Mouse (Mus musculus): ENCODE data around the gene Lyrm4.

DNA sequence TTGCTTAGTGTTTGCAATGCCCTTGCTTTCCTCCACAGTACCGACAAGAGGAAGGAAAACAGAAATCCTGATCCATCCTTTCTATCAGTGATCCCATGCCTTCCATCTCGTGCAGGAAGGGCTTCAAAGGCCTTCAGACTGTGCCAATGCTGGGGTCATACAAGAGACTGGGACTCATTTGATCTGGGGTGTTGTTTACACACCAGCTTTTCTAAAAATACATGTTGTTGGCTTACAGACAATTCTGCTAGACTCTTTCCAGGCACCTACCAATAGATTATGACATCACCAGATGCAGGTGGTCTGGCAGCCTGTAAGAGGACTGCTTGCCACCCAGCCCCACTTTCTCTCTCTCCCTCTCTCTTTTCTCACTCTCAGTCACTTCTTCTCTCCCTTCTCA, 107.3 kb downstream of the Lyrm4 start:
- TF ChIP-seq CTCF (IDR thresholded peaks at IDR 0.05; ENCODE audit: insufficient read depth, low read depth, low read length), result no peak
- no peak for TF ChIP-seq POLR2A (IDR thresholded peaks at IDR 0.05; ENCODE audit: insufficient read depth, low read depth, low read length)
